Mouse (Mus musculus): ENCODE measurements at regions not wholly inside any gene's neighbourhood (a gene's known extent, or its start where the extent isn't known, plus 50 kb on each side); places are given as distances from the start of the nearest gene placed in this dataset.

DNA sequence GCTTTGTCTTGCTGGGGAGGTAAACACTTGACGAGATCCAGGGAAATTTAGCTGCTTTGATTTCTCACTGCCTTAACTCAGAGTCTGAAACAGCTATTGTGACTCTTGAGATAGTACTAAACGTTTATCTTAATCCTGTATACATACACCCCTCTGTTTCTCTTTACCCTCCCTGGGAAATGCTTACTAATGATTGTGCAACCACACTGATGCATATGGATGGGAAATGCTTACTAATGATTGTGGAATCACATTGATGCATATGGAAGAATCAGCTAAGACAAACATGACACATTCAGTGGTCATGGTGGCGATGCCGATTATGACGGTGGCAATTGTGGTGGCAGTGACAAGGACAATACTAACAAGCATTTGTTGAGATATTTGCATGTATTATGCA is 58.9 kb upstream of the Sesn3 start:
- DNase-seq (ENCODE audit: low spot score in 2 of 2): no peak

DNA sequence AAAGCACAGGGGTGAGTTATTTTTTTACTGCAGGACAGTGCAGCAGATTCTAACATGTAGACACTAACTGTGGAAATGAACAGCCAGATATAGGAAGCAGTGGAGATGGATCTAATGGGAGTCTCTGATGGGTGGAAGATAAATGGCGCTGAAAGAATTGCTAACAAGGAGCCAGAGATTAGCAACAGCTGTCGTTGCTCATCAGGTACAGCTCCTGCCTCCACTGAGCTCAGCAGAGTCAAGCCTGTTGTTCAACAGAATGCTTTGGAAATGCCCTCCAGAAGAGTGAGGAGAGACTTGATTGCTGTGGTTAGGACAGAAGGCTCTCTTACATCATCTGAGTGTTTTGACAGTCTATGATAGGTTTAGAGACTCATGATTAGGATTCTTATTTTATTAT is 51.9 kb upstream of the Sesn3 start:
- DNase-seq (ENCODE audit: low spot score in 2 of 2): no peak

All from frontal cortex, postnatal 36 days (tissue).